Mouse (Mus musculus) CH12.LX (cell line): ENCODE results near the gene Dph2.

Experiments used
- CHD1 ChIP-seq: IDR thresholded peaks from 2 replicates; pipeline ENCODE4 v1.6.1; 2012; ENCODE audit warnings: low read depth, low read length, improper control_type of control experiment, inconsistent platforms
- E2F4 ChIP-seq: IDR thresholded peaks from 2 replicates; pipeline ENCODE4 v1.6.1; 2011; ENCODE audit warnings: low read depth, low read length, improper control_type of control experiment; ENCODE audit not compliant: insufficient replicate concordance
- MAX ChIP-seq: IDR thresholded peaks from 2 replicates; pipeline ENCODE4 v1.6.1; 2011; ENCODE audit warnings: low read length, improper control_type of control experiment
- RCOR1 ChIP-seq: conservative IDR thresholded peaks from 2 replicates; pipeline ENCODE4 v1.6.1; 2012; ENCODE audit warnings: low read depth, mild to moderate bottlenecking, inconsistent platforms, low read length, improper control_type of control experiment

- TF ChIP-seq MAX (no peak), RCOR1 (no peak), E2F4 (no peak), CHD1 (no peak)
These were observed 46.5 kb downstream of the Dph2 start for GRCm38 (mm10) chr4:117845316-117845715.
